Mouse (Mus musculus) lung, postnatal 14 days (tissue): Measurements from ENCODE around the gene Sf3b1.
"Not testable (repeated sequence)": the region's sequence is repeated elsewhere in the genome, so short reads cannot be mapped to it uniquely, and the experiment has no call there.

Experiments
- DNase-seq: peaks from one replicate; pipeline ENCODE4 v3.0.0; 2021

Gene Sf3b1

GRCm38 (mm10) chr1:55027966-55028365, 685 bp upstream of the Sf3b1 start:
- no peak for DNase-seq

DNA sequence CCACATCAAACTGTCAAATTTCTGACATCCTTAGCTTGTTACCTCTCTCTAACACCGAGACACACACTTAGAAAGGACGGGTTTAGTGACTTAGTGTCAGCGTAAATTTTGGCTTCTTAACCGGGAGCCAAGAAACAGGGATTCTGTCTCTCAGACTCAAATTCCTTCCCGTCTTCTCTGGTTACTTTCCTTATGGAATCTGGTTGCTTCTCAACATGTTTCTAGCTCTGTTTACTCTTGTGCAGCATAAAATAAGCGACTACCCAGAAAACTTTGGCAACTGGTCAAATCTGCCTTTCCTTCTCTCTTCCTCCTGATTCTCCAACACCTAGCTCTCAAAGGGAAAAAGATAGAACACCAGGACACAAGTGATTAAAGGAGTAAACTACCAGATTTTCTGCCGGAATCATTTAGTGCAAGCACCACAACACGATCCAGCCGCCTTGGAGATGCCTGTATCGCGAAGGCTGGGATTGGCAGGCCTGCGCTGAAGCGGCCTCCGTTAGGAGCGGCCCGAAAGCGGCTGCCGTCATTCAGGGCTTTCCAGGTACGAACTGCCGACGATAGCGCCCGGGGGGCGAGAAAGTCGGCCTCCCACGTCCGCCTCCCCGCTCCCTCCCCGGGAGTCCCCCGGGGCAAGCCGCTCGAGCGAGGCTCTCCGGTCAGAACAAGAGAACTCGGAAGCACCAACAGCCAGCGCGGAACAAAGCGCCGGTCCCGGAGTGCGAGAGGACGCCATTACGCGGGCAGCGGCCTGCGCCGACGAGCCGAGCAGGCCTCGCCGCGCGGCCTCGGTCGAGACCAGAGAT, 633 bp downstream of the Sf3b1 start:
- DNase-seq = no peak

DNA sequence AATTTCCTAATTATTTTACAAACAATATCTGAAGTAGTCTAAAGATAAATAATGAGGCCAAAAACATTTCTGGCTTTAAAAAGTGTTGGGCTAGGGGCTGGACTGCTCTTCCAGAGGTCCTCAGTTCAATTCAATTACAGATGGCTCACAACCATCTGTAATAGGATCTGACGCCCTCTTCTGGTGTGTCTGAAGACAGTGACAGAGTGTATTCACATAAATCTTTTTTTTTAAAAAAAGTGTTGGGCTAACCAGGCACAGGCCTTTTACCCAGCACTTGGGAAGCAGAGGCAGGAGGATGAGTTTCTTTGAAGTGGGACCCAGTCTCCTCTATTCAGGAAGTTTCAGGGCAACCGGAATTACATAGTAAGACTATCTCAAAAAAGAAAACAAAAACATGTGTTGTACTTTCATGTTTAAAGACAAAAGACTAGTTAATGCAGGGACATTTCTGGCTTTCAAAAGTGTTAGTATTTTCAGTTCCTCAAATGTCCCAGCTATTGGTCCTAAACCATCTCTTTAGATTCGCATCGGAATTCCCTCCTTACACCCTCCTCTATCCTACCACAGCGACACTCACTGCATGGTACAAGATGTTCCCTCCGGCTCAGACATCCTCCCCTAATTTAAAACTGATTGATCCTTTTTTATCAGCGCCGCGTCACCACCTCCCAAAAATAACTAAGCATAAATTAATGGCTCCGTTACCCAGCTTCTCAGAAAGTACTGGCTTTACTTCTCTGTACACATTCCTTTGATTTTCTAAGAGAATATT, 1.4 kb downstream of the Sf3b1 start:
- no peak for DNase-seq

DNA sequence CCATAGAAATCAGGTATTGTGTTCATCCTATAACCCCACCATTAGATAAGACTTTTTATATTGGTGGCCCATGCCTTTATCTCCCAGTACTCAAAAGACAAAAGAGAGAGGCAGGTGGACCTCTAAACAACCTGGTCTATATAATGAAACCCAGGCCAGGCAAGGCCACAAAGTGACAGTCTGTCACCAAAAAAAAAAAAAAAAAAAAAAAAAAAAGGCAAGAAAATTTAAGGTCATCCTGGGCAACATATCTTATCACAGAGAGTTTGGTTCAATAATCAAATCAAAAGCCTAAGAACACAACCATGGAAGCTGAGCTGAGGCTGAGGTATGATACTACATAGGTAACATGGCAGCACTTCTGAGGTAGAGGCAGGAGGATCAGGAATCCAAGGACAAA, 5.4 kb downstream of the Sf3b1 start:
- DNase-seq = no peak

- no peak for DNase-seq
Measured at GRCm38 (mm10) chr1:55012513-55012912, 14.8 kb downstream of the Sf3b1 start.

GRCm38 (mm10) chr1:55008313-55008712, 19.0 kb downstream of the Sf3b1 start:
- DNase-seq = not testable (repeated sequence)

DNA sequence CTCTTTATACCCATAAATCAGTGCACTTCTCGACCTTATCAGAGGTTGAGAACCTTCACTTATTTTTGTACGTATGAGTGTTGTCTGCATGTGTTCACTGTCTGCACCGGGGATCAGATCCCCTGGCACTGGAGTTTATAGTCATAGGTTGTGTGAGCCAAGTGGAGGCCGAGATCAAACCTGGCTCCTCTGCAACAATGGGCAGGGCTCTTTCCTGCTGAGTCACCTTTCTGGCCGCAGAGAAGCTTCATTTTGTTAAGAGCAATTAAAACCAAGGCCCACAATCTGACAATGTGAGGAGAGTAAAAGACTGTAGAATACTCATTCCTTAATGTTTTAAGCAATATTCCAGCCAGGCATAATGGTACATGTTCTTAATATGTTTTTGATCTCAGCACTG, 33.7 kb downstream of the Sf3b1 start:
- DNase-seq = no peak

GRCm38 (mm10) chr1:54986248-54986647, 41.0 kb downstream of the Sf3b1 start:
- DNase-seq = no peak

DNA sequence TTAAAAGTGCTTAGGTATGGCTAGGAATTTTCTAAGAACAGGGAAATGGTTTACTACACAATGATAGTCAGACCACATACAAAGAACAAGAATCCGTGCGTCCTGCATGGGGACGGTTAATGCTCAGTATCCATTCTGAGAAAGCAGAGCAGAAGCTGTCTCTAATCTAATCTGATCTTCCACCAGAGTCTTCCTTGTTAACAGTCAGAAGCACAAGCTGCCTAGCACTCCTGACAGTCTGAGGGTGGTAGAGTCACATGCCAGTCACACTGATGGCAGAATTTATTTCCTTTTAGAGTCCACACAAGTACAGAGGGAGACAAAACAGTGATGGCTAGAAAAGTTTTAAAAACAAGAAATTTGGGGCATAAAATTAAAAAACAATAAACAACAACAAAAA, 41.5 kb downstream of the Sf3b1 start:
- DNase-seq = no peak

GRCm38 (mm10) chr1:54984154-54984553, 43.1 kb downstream of the Sf3b1 start:
- no peak for DNase-seq

GRCm38 (mm10) chr1:54983339-54983738, 43.9 kb downstream of the Sf3b1 start:
- no peak for DNase-seq

DNA sequence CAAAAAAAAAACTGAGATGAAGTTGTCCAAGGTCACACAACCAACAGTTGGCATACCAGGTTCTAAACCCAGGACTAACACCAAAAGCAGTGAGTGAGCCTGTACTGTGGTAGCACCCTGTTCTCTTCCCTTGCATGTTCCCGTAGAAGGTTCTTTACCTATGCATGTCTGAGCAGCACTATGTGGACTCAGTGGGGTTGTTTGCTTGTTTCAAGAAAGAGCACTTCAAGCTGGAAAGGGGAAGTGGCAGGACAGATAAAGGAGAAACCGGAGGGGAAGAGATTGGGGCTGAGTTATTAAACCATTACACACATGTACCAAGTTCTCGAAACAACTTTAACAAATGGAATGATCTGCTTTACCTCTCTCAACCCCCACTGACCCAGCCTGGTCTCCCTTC, 44.6 kb downstream of the Sf3b1 start:
- no peak for DNase-seq

DNA sequence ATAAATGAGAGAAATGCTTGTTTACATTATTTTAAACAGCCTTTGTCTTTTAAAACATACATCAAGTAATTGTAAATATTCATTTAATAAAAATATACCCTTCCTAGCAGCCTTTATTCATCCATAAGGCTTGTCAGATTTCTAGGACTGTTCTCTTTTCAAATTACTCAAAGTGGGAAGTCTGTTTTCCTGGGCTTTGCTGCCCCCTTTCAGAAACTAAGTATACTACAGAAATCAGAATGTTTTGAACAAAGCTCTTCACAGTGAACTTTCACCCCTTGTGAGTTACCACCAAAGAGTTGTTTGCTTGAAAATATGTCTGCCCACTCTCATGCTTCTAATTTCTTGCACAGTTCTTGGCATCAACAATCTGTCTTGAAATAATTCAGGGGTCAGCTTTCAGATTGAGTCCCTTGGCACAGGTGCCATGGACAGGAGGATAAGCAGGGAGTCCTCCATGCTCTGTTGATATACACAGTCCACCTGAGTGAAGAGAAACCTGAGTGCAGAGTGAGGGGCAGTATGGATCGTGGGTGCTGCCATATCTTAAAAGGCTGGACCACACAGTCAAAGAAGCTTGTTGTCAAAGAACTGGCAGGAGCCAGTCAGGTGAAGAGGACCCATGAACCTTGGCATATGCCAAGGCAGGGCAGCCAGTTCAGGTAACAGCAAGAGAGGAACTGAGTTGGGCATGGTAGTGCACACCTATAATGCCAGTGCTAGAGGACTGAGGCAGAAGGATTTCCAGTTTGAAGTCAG, 47.9 kb downstream of the Sf3b1 start:
- DNase-seq = peak; percentile 11

- DNase-seq = no peak
Measured at GRCm38 (mm10) chr1:54971687-54972404, 55.4 kb downstream of the Sf3b1 start.

DNA sequence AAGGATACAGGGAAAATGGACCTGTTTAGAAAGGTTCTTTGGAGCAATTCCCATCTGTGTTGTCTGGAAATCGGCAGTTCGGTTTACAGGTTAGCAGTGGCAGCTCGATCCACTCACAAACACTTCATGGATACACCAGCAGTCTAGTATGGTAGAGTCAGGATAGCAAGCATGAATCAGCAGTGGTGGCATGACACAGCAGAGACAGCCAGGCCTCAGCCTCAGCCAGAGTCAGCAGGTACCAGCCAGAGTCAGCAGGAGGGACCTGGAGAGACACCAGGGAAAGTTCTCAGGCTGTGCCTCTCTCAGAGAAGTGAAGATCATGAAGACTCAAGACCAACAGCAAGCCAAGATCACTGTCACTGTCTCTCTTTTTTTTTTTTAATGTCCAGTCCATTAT, 60.4 kb downstream of the Sf3b1 start:
- no peak for DNase-seq

- DNase-seq = no peak
Measured at GRCm38 (mm10) chr1:54965159-54965995, 61.9 kb downstream of the Sf3b1 start.

DNA sequence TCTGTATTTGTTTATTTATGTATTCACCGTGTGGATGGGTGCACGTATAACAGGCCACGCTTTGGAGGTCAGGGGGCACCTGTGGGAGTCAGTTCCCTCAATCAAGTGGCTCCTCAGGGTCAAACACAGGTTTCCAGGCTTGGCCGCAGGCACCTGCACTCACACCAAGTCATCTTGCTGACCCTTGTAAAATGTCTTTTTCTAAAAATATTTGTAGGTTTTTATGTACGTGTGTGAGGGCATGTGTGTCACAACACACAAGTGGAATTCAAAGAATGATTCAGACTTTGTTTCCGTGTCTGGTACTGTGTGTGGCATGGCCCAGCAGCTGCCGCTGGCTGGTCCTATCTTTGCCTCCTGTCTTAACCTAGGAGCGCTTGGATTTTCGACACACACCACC, 65.6 kb downstream of the Sf3b1 start:
- no peak for DNase-seq

GRCm38 (mm10) chr1:54960613-54961165, 66.6 kb downstream of the Sf3b1 start:
- no peak for DNase-seq

- no peak for DNase-seq
Measured at GRCm38 (mm10) chr1:54958525-54958924, 68.8 kb downstream of the Sf3b1 start.

GRCm38 (mm10) chr1:54956995-54957394, 70.3 kb downstream of the Sf3b1 start:
- DNase-seq = not testable (repeated sequence)

- DNase-seq = no peak
Measured at GRCm38 (mm10) chr1:54954856-54955255, 72.4 kb downstream of the Sf3b1 start.

- DNase-seq = no peak
Measured at GRCm38 (mm10) chr1:54944648-54945047, 82.6 kb downstream of the Sf3b1 start.
